Mouse (Mus musculus): ENCODE data around the gene Arl9. TPM values are rescaled to one million over a fixed set of nuclear protein-coding genes. Genes with fewer than 3 reads are reported as not detected.
"Not testable (repeated sequence)": the region's sequence is repeated elsewhere in the genome, so short reads cannot be mapped to it uniquely, and the experiment has no call there.

Arl9 gene
- total RNA-seq (2022): under 1 TPM in 1 of 4 experiments, not detected in 3; 0.80 TPM

- no peak for DNase-seq (ENCODE audit: low spot score in 2 of 2)
These were observed at the start of gene Arl9 for GRCm38 (mm10) chr5:77004051-77004821. TSS of gene Arl9 (plus strand) at chr5:77004055.

GRCm38 (mm10) chr5:76954271-76954900 is 49.5 kb upstream of the Arl9 start:
- no peak for DNase-seq (ENCODE audit: low spot score in 2 of 2)

DNA sequence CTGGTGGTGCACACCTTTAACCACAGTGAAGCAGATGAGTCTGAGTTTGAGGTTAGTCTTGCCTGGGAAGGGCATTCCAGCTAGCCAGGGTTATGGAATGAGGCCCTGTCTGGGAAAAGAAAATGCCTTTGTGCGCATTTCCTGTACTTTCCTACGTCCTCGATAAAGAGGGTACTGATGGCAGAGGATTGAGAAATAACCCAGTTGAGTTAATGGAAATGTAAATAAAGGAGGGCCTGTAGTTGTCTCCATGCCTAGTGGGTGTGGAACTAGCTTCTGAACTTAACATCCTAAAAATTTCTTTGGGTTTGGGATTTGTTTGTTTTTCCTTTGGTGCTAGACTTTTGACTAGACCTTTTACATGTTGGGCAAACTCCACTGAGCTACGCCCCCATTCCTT is 48.4 kb upstream of the Arl9 start:
- DNase-seq (ENCODE audit: low spot score in 2 of 2): no peak

GRCm38 (mm10) chr5:76957954-76958353 is 45.9 kb upstream of the Arl9 start:
- DNase-seq (ENCODE audit: low spot score in 2 of 2): no peak

DNA sequence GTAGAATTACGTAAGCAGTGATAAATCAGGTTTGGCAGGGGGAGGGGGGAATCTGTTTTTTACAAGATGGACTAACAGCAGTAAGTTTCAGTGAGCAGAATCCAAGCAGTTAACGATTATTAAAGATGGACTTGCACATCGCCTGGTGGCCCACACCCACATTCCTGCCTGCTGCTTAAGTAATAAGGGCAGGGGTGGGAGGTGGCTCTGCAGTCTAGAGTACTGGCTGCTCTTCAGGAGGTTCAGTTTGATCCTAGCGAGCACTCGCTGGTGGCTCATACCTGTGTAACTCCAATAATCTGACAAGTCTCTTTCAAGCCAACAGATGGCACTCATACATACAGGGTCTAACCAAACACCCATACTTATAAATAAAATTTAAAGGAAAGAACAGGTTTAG is 44.3 kb upstream of the Arl9 start:
- no peak for DNase-seq (ENCODE audit: low spot score in 2 of 2)

GRCm38 (mm10) chr5:76962545-76962944 is 41.3 kb upstream of the Arl9 start:
- no peak for DNase-seq (ENCODE audit: low spot score in 2 of 2)

- no peak for DNase-seq (ENCODE audit: low spot score in 2 of 2)
These were observed 39.2 kb upstream of the Arl9 start for GRCm38 (mm10) chr5:76964651-76965050.

DNA sequence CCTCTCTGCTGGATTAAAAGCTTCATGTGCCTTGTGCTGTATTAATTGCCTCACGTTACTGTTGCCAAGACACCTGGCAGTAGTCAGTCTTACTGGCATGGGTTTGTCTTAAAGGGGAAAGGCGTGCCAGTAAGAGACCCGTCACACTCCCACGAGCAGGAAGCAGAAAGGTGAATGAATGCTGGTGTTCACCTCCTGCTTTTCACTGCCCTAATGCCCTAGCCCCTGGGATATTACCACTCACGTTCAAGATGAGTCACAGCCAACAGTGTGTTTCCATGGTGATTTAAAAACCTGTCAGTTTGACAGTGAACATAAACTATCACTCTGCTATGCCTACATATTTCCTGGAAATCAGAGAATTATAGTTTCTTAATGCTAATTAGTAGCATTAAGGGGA is 34.6 kb upstream of the Arl9 start:
- no peak for DNase-seq (ENCODE audit: low spot score in 2 of 2)

DNA sequence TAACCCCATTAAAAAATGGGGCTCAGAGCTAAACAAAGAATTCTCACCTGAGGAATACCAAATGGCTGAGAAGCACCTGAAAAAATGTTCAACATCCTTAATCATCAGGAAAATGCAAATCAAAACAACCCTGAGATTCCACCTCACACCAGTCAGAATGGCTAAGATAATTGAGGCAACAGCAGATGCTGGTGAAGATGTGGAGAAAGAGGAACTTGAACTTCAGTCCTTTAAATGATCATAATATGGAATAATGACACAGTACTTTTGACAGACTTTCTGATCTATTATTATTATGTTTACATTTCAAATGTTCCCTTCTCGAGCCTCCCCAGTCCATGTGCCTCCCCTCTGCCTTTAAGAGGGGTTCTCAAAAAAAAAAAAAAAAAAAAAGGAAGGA is 32.7 kb upstream of the Arl9 start:
- DNase-seq (ENCODE audit: low spot score in 2 of 2): not testable (repeated sequence)

DNA sequence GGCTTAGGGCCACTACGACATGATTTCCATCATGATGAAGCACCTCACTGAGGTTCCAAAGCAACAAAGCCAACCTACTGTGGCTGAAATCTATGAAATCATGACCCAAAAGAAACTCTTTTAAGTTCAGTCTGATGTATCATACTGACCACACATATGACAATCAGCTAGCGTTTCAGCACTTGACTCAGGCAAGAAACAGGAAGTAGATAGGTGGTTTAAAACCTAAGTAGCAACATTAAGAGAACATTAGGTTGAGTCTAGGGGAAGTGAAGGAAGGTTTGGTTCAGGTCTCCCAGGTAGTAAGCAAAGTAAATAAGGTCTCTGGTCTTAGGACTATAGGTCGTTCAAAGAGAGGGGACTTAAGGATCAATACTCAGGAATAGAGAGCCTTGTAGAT is 30.4 kb upstream of the Arl9 start:
- DNase-seq (ENCODE audit: low spot score in 2 of 2): no peak

GRCm38 (mm10) chr5:76974207-76974553 is 29.7 kb upstream of the Arl9 start:
- no peak for DNase-seq (ENCODE audit: low spot score in 2 of 2)

DNA sequence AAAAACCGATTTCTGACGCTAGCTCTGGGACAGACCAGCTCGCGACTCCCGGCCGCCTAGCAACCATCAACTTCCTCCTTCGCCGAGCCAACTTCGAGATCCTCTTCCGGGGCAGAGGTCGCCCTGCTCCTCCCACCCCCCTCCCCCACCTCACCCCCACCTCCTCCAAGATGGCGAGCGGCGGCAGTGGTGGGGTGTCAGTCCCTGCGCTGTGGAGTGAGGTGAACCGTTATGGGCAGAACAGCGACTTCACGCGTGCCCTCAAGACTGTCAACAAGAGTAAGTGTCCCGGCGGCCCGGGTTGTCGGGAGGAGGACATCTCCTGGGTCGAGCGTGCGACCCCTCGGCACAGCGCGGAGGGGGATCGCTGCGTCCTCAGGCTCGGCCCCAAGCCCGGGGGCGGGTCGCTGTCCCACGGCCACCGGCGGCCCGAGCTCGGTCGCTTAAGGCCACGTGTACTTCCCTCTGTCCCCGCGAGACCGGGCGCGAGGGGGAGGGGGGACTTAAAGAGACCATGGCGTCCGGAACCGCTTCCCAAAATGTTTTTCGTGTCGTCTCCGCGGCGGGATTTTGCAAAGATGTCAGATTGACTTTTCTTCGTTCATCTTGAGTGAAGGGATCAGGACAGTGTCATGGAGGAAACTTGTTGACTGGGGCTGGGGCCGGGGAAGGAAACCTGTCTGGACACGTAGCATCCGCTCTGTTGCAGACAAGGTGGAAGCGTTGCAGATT is 29.1 kb upstream of the Arl9 start, which contains the start of gene Srp72:
Gene Srp72 (plus strand): TSS at position 130 of the 732 bp plus-strand sequence.
- peak; percentile 68 to 79 for DNase-seq (ENCODE audit: low spot score in 2 of 2)

GRCm38 (mm10) chr5:76975736-76976135 is 28.1 kb upstream of the Arl9 start:
- no peak for DNase-seq (ENCODE audit: low spot score in 2 of 2)

GRCm38 (mm10) chr5:76984015-76984414 is 19.8 kb upstream of the Arl9 start:
- DNase-seq (ENCODE audit: low spot score in 2 of 2): no peak

- DNase-seq (ENCODE audit: low spot score in 2 of 2): no peak
These were observed 13.1 kb upstream of the Arl9 start for GRCm38 (mm10) chr5:76990789-76991188.

GRCm38 (mm10) chr5:76993174-76993814 is 10.6 kb upstream of the Arl9 start:
- no peak for DNase-seq (ENCODE audit: low spot score in 2 of 2)

DNA sequence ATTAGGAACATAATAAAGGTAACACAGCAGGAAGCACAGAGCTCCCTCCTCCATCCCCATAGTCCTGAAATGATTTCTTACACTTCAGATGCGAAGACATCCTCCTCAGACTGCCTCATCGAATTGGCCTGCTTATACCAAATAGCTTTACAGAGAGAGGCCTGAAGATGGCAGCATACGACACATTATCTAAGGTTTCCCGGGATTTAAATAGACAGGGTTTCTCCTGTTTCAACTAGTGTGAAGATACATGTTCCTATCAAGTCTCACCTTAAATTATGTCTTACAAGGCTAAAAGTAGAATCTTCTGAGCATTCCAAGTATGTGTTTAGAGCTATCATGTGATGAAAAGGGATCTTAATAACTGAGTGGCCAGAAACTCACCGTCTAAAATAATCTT is 5.4 kb upstream of the Arl9 start:
- DNase-seq (ENCODE audit: low spot score in 2 of 2): peak in 1 of 2 experiments; percentile 20

DNA sequence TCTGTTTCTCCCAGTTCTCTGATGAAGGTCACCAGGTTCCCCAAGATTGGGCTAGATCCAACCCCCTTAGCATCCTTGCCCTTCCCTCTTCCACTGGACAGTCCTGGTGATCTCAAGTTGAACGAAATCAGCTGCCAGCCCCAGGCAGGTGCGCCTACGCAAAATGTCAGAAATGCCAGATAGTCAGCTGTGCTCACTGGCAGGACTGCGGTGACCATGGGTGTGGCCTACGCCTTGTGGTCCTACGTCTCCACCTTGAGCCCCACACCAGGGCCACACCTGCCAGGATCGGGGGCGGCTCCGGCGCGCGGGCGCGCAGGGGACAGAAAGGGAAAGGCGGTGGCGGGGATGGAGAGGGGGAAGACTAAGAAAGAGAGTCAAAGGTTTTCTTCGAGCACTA is 2.7 kb upstream of the Arl9 start:
- no peak for DNase-seq (ENCODE audit: low spot score in 2 of 2)

DNA sequence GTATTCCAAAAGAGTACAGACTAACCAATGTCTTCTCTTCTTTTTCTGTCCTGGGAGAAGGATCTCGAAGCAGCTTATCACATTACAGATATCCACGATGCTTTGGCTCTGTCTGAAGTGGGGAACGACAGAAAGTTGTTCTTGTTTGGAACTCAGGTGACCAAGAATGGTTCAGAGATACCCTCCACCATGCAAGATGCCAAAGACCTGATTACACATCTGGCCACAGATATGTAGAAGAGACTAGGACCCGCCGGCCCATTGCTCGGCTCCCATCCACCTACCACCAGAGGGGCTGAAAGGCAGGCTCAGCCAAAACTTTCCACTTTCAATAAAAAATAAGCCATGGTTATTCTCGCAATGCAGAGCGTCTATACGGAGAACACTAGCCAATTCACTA is 6.5 kb downstream of the Arl9 start:
- no peak for DNase-seq (ENCODE audit: low spot score in 2 of 2)

- no peak for DNase-seq (ENCODE audit: low spot score in 2 of 2)
These were observed 7.2 kb downstream of the Arl9 start for GRCm38 (mm10) chr5:77011082-77011481.

GRCm38 (mm10) chr5:77013171-77013570 is 9.3 kb downstream of the Arl9 start:
- DNase-seq (ENCODE audit: low spot score in 2 of 2): no peak
